Mouse (Mus musculus) limb, embryonic 11.5 days (tissue): Measurements from ENCODE around the gene Rrp12. TPM values are rescaled to one million over a fixed set of nuclear protein-coding genes. Genes with fewer than 3 reads are reported as not detected.

Source experiments
- ATAC-seq: fragments of 200-750 bp; cut with Nextera tagmentation; 2 replicates; pipeline ENCODE4 v1.8.0; 2017; ENCODE audit warnings: low read depth; ENCODE audit not compliant: insufficient number of reproducible peaks, low FRiP score, low TSS enrichment
- DNase-seq: peaks from one replicate; pipeline ENCODE4 v3.0.0-alpha.2; 2015; ENCODE audit warnings: low spot score
- H3K27ac ChIP-seq: fragments of 300-500 bp; sonication (generic); replicated peaks from 2 replicates; pipeline ENCODE4 v1.5.1; 2014; ENCODE audit warnings: low read depth, mild to moderate bottlenecking, low read length
- H3K27me3 ChIP-seq: fragments of 300-500 bp; sonication (generic); 2 replicates; pipeline ENCODE4 v1.6.1; 2014; ENCODE audit warnings: mild to moderate bottlenecking, low read length, mixed read lengths; ENCODE audit not compliant: control insufficient read depth, insufficient read depth
- H3K36me3 ChIP-seq: fragments of 300-500 bp; sonication (generic); 2 replicates; pipeline ENCODE4 v1.6.1; 2014; ENCODE audit warnings: mild to moderate bottlenecking, low read length, moderate library complexity, mixed read lengths; ENCODE audit not compliant: control insufficient read depth, insufficient read depth
- H3K4me1 ChIP-seq: fragments of 300-500 bp; sonication (generic); 2 replicates; pipeline ENCODE4 v1.6.1; 2014; ENCODE audit warnings: low read length, mixed read lengths; ENCODE audit not compliant: control insufficient read depth, insufficient read depth
- H3K4me2 ChIP-seq: fragments of 300-500 bp; sonication (generic); 2 replicates; pipeline ENCODE4 v1.6.1; 2014; ENCODE audit warnings: low read depth, mild to moderate bottlenecking, moderate library complexity; ENCODE audit not compliant: severe bottlenecking
- H3K4me3 ChIP-seq: fragments of 300-500 bp; sonication (generic); 2 replicates; pipeline ENCODE4 v1.5.1; 2014; ENCODE audit warnings: low read depth, low read length
- H3K9ac ChIP-seq: fragments of 300-500 bp; sonication (generic); 2 replicates; pipeline ENCODE4 v1.6.1; 2014; ENCODE audit warnings: mild to moderate bottlenecking, low read length
- H3K9me3 ChIP-seq: fragments of 300-500 bp; sonication (generic); 2 replicates; pipeline ENCODE4 v1.6.1; 2016; ENCODE audit warnings: low read length; ENCODE audit not compliant: control insufficient read depth
- WGBS: fragments of 180-500 bp; shearing (Covaris S2); extraction: QIAGEN DNeasy Blood & Tissue Kit; methylation state at CpG from one replicate; pipeline ENCODE4 v1.1.7; 2014; 5-methylcytosine and 5-hydroxymethylcytosine counted together
- polyA plus RNA-seq: library from polyadenylated mRNA; unstranded; fragments of >200 nt; fragmentation: Nextera tagmentation; extraction: Ambion mirVana; gene quantifications from 2 replicates; pipeline ENCODE4 v1.2.1, GENCODE M21; 2014

Rrp12 gene
- polyA plus RNA-seq, 1 experiment from 2014 or later: 16.1 TPM

- H3K9ac ChIP-seq: no peak overlapping the region
- peaks cover 15% of the 10 kb centered on the region for H3K36me3 ChIP-seq
- no peaks in the 10 kb centered on the region for H3K4me1 ChIP-seq
- no peak overlapping the region for H3K4me2 ChIP-seq
- no peaks in the 10 kb centered on the region for H3K27me3 ChIP-seq
- no peaks in the 10 kb centered on the region for H3K9me3 ChIP-seq
- no peak for DNase-seq
- ATAC-seq: no peak
- WGBS: 94% methylated on average over 5 of the region's 5 CpGs
- H3K27ac ChIP-seq: no peak overlapping the region
- no peak overlapping the region for H3K4me3 ChIP-seq
Observed at GRCm38 (mm10) chr19:41869296-41869695, 26.7 kb downstream of the Rrp12 start.

DNA sequence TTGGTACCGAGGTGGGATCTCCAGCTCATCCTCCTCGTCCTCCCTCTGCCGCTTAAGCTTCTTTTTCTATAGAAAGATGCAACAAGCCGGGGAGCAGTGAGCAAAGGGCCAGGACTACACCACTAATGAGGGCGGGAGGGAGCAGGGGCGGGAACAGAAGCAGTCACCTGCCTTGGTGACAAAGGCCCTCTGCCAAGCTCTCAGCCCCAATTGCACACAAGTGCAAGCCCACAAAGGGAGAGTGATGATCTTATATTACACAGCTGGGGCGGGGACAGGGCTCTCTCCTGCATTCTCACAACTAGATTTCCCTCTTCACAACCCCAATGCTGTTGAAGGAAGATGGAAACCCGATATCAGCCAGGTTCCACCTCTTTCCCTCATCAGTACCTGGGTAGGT lies 29.3 kb downstream of the Rrp12 start:
- Histone ChIP-seq H3K27ac (no peak overlapping the region), H3K27me3 (no peaks in the 10 kb centered on the region), H3K9ac (no peak overlapping the region), H3K4me3 (no peak overlapping the region), H3K9me3 (no peaks in the 10 kb centered on the region), H3K36me3 (peaks cover 18% of the 10 kb centered on the region), H3K4me2 (no peak overlapping the region), H3K4me1 (no peaks in the 10 kb centered on the region)
- WGBS: 90% methylated on average over 8 of the region's 8 CpGs
- ATAC-seq (no peak), DNase-seq (no peak)

- Histone ChIP-seq H3K9ac (no peak overlapping the region), H3K9me3 (no peaks in the 10 kb centered on the region), H3K36me3 (no peaks in the 10 kb centered on the region; the same call in 1 of the 2 replicates), H3K27ac (no peak overlapping the region), H3K4me1 (peaks cover 4% of the 10 kb centered on the region), H3K4me3 (no peak overlapping the region), H3K4me2 (no peak overlapping the region), H3K27me3 (no peaks in the 10 kb centered on the region)
- DNase-seq (no peak), ATAC-seq (no peak)
- WGBS: 83% methylated on average over 3 of the region's 3 CpGs
Observed at GRCm38 (mm10) chr19:41857816-41858310, 38.1 kb downstream of the Rrp12 start.

DNA sequence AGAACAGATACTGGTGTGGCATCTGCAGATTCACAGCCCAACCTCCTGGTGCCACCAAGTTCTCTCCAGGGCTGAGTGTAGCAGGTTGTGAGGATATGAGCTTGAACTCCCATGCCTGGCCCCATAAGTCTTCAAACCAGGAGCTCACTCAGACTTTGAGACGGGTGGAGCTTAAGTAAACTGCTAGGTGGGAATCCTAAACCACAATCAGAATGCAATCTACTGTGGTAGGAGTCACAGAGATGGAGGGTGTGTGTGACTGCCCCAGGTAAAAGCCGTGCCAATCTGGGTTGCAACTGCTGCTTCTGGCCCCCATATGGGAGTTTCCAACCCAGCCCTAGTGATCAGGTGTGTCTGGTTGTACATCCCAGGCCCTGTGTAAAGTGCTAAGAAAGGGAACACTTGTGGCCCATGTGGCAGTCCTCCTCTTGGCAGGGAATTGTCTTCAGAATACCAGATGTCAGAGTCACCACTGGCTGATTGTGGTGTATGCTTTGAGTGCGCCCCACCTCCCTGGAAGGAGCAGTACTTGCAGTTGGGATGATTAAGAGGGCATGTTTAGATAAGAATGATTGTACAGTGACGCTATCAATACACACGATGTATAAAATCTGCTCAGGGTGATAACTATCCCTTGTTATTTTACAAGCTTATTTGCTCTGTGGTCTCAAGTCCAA lies 38.7 kb downstream of the Rrp12 start:
- no peaks in the 10 kb centered on the region; the same call in 1 of the 2 replicates for H3K36me3 ChIP-seq
- peaks cover 4% of the 10 kb centered on the region for H3K4me1 ChIP-seq
- H3K9ac ChIP-seq: no peak overlapping the region
- no peaks in the 10 kb centered on the region for H3K9me3 ChIP-seq
- DNase-seq: no peak
- ATAC-seq: no peak
- H3K27me3 ChIP-seq: no peaks in the 10 kb centered on the region
- 83% methylated on average over 5 of the region's 5 CpGs for WGBS
- no peak overlapping the region for H3K4me3 ChIP-seq
- H3K27ac ChIP-seq: no peak overlapping the region
- H3K4me2 ChIP-seq: no peak overlapping the region

GRCm38 (mm10) chr19:41852423-41852822 lies 43.5 kb downstream of the Rrp12 start:
- no peak for ATAC-seq
- Histone ChIP-seq H3K9ac (no peak overlapping the region), H3K27ac (no peak overlapping the region), H3K4me2 (no peak overlapping the region), H3K9me3 (no peaks in the 10 kb centered on the region), H3K4me1 (peaks cover 4% of the 10 kb centered on the region; the same call in 1 of the 2 replicates), H3K27me3 (no peaks in the 10 kb centered on the region), H3K36me3 (no peaks in the 10 kb centered on the region), H3K4me3 (no peak overlapping the region)
- DNase-seq: no peak
- 88% methylated on average over 4 of the region's 4 CpGs for WGBS

DNA sequence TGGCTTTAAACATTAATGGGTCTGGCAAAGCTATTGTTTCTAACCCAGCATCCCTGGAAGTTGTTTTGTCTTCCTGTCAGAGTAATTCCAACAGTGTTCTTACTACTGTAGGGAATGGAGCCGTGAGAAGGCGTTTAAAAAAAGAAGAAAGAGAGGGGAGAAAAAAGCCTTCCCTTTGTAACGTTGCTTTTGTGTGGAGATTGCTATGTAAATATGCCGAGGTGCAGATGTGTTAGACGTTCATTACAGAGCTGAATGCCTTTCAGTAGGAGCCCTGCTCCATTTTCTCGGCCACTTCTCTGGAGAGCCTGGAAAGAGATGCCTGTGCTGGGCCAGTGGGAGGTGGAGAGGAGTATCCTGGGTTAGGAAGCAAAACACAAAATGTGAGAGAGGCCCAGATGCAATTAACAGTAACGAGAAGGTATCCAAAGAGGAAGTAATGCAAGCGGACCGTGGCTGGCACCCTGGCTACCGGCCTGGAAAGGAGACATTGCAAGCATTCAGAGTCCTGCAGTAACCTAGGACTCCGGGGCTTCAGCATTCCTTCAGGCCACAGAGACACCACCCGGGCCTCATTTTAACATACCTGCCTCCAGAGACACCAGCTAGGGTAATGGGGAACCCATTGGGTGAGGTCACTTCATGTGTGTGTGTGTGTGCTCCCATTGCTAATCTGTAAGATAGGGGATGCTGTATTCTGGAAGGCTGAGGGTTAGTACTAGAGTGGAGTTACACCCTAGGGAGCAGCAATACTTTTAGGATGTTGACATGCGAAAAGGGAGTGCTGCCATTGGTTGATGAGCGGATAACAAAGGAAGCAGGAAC lies 45.0 kb downstream of the Rrp12 start:
- Histone ChIP-seq H3K4me1 (peaks cover 9% of the 10 kb centered on the region; the same call in 1 of the 2 replicates), H3K4me2 (0 out of 2 replicates have a peak overlapping the region, but pooled peaks have one; percentile 12), H3K27me3 (peaks cover 5% of the 10 kb centered on the region; the same call in 1 of the 2 replicates), H3K4me3 (no peak overlapping the region), H3K9me3 (no peaks in the 10 kb centered on the region), H3K27ac (peak overlapping the region; percentile 10), H3K9ac (no peak overlapping the region), H3K36me3 (no peaks in the 10 kb centered on the region)
- 34% methylated on average over 14 of the region's 14 CpGs for WGBS
- DNase-seq: peak; percentile 31
- ATAC-seq: no peak

GRCm38 (mm10) chr19:41850021-41850718 lies 45.8 kb downstream of the Rrp12 start:
- no peak overlapping the region for H3K9ac ChIP-seq
- ATAC-seq: no peak
- H3K27ac ChIP-seq: 0 out of 2 replicates have a peak overlapping the region, but pooled peaks have one; percentile 10
- H3K4me1 ChIP-seq: peaks cover 9% of the 10 kb centered on the region; the same call in 1 of the 2 replicates
- no peaks in the 10 kb centered on the region for H3K9me3 ChIP-seq
- H3K36me3 ChIP-seq: no peaks in the 10 kb centered on the region
- peaks cover 7% of the 10 kb centered on the region; the same call in 1 of the 2 replicates for H3K27me3 ChIP-seq
- WGBS: 33% methylated on average over 6 of the region's 6 CpGs
- H3K4me2 ChIP-seq: no peak overlapping the region
- H3K4me3 ChIP-seq: no peak overlapping the region
- DNase-seq: no peak
